Mouse (Mus musculus) midbrain, embryonic 15.5 days (tissue): ENCODE measurements around the gene Rbbp5. TPM values are rescaled to one million over a fixed set of nuclear protein-coding genes. Genes with fewer than 3 reads are reported as not detected.
"Not testable (repeated sequence)": the region's sequence is repeated elsewhere in the genome, so short reads cannot be mapped to it uniquely, and the experiment has no call there.

Experiments used
- ATAC-seq: fragments of 200-750 bp; cut with Nextera tagmentation; replicated peaks from 2 replicates; pipeline ENCODE4 v1.8.0; 2017; ENCODE audit warnings: moderate TSS enrichment
- H3K27ac ChIP-seq: fragments of 300-500 bp; sonication (generic); 2 replicates; pipeline ENCODE4 v1.5.1; 2015; ENCODE audit warnings: mild to moderate bottlenecking, inconsistent platforms
- H3K27me3 ChIP-seq: fragments of 300-500 bp; sonication (generic); replicated peaks from 2 replicates; pipeline ENCODE4 v1.6.1; 2015; ENCODE audit warnings: inconsistent platforms
- H3K36me3 ChIP-seq: fragments of 300-500 bp; sonication (generic); replicated peaks from 2 replicates; pipeline ENCODE4 v1.6.1; 2015; ENCODE audit warnings: inconsistent platforms
- H3K4me1 ChIP-seq: fragments of 300-500 bp; sonication (generic); 2 replicates; pipeline ENCODE4 v1.6.1; 2015; ENCODE audit warnings: inconsistent platforms
- H3K4me2 ChIP-seq: fragments of 300-500 bp; sonication (generic); 2 replicates; pipeline ENCODE4 v1.6.1; 2015; ENCODE audit warnings: inconsistent platforms, mild to moderate bottlenecking, moderate library complexity
- H3K4me3 ChIP-seq: fragments of 300-500 bp; sonication (generic); 2 replicates; pipeline ENCODE4 v1.5.1; 2015; ENCODE audit warnings: mild to moderate bottlenecking, inconsistent platforms
- H3K9ac ChIP-seq: fragments of 300-500 bp; sonication (generic); 2 replicates; pipeline ENCODE4 v1.6.1; 2015; ENCODE audit warnings: mild to moderate bottlenecking, inconsistent platforms
- H3K9me3 ChIP-seq: fragments of 300-500 bp; sonication (generic); 2 replicates; pipeline ENCODE4 v1.6.1; 2016; ENCODE audit warnings: inconsistent platforms
- WGBS: fragments of 180-500 bp; shearing (Covaris S2); methylation state at CpG from one replicate; pipeline ENCODE4 v1.1.7; 2015; ENCODE audit warnings: mixed read lengths; 5-methylcytosine and 5-hydroxymethylcytosine counted together
- polyA plus RNA-seq: library from polyadenylated mRNA; unstranded; fragments of >200 nt; fragmentation: Nextera tagmentation; extraction: Ambion mirVana; gene quantifications from 2 replicates; pipeline ENCODE4 v1.2.1, GENCODE M21; 2015

Rbbp5 gene
- polyA plus RNA-seq, 1 experiment from 2014 or later = 50.3 TPM

DNA sequence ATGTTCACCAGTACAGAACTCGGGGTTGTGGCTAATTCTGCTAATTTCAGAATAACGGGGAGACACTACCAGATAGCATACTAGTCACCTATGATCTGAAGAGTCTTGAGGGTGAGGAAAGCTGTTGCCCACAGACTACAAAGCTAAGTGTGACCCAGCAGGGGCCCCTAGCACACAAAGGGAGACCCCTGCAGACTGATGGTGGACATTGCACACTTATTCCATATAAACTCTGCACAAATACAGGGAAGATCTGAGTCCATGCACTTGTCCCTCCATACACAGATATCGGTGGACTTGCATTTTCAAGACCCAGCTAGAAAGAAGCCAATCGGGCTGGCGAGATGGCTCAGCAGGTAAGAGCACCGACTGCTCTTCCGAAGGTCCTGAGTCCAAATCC is 7.6 kb upstream of the Rbbp5 start:
- Histone ChIP-seq H3K9ac (no peak overlapping the region), H3K27me3 (no peaks in the 10 kb centered on the region), H3K4me3 (no peak overlapping the region), H3K4me1 (no peaks in the 10 kb centered on the region), H3K36me3 (0 out of 2 replicates have a peak, but pooled peaks cover 2% of the 10 kb centered on the region), H3K27ac (no peak overlapping the region), H3K9me3 (no peaks in the 10 kb centered on the region), H3K4me2 (no peak overlapping the region)
- 93% methylated on average over 7 of the region's 7 CpGs for WGBS
- ATAC-seq = no peak

DNA sequence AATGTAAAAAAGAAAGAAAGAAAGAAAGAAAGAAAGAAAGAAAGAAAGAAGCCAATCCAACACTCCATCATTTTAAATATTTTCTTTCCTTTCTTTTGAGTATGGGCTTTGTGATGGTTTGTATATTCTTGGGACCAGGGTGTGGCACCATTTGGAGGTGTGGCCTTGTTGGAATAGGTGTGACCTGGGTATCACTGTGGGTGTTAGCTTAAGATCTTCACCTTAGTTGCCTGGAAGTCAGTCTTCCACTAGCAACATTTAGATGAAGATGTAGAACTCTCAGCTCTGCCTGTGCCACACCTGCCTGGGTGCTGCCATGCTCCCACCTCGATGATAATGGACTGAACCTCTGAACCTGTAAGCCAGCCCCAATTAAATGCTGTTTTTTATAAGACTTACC is 7.1 kb upstream of the Rbbp5 start:
- not testable (repeated sequence) for H3K9ac ChIP-seq, H3K36me3 ChIP-seq, H3K27me3 ChIP-seq, H3K4me2 ChIP-seq, ATAC-seq, H3K27ac ChIP-seq, H3K9me3 ChIP-seq, H3K4me1 ChIP-seq, H3K4me3 ChIP-seq
- WGBS = 100% methylated on average over 1 of the region's 1 CpGs

DNA sequence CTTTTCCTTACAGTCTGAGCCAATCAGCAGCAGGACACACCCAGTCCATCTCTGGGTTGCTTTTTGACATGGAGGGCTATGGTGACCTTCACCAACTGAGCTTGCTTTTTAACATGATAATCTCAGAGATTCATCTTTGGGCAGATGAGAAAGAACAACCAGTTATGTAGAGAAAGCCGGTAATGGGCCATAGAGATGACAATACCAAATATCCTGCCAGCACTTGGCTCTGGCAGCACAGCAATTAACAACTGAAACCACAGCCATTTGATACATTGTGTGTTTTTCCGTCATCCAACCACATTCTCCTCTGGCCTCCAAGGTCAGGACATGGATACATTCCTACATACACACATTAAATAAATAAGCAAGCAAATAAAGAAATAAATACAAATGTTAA is 6.1 kb upstream of the Rbbp5 start:
- ATAC-seq = no peak
- WGBS = 92% methylated on average over 2 of the region's 2 CpGs
- no peak overlapping the region for H3K4me3 ChIP-seq
- H3K36me3 ChIP-seq = no peaks in the 10 kb centered on the region
- H3K4me2 ChIP-seq = no peak overlapping the region
- H3K9me3 ChIP-seq = no peaks in the 10 kb centered on the region
- H3K4me1 ChIP-seq = peaks cover 7% of the 10 kb centered on the region
- H3K9ac ChIP-seq = no peak overlapping the region
- no peaks in the 10 kb centered on the region for H3K27me3 ChIP-seq
- H3K27ac ChIP-seq = no peak overlapping the region

DNA sequence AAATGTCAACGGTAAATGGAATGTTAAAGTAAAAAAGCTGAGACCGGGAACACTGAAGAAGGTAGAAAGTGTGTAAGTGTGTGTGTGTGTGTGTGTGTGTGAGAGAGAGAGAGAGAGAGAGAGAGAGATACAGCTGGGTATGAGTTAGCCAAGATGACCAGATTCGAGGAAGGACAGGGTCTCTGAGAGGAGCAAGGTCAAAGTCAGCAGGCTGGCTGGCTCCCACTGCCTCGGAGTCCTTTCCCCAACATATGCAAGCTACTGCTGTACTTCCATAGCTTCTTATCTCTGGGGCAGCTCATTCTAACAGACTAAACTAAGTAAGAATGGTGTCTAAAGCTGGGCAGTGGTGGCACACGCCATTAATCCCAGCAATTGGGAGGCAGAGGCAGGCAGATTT is 5.7 kb upstream of the Rbbp5 start:
- no peaks in the 10 kb centered on the region for H3K36me3 ChIP-seq
- H3K27ac ChIP-seq = no peak overlapping the region
- H3K4me3 ChIP-seq = no peak overlapping the region
- H3K9ac ChIP-seq = no peak overlapping the region
- no peak for ATAC-seq
- H3K27me3 ChIP-seq = no peaks in the 10 kb centered on the region
- no peaks in the 10 kb centered on the region for H3K9me3 ChIP-seq
- WGBS = 91% methylated on average over 5 of the region's 5 CpGs
- peaks cover 12% of the 10 kb centered on the region for H3K4me1 ChIP-seq
- H3K4me2 ChIP-seq = no peak overlapping the region

DNA sequence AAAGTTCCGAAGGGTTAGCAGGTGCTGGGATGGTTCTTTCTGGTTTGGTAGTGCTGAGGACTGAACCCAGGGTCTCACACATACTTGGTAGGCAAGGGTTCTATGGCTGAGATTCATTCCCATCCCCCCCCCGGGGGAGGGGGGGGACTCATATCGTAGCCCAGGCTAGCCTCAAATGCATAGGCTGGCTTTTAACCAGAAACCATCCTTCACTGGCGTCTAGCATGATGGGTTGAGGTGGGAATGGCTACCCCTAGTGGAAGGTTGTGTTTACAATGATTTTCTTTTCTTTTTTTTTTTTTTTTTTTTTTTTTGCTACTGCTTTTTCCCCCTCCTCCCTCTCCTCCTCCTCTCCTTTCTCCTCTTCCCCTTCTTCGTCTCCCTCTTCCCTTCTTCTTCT is 4.6 kb upstream of the Rbbp5 start:
- Histone ChIP-seq H3K36me3 (no peaks in the 10 kb centered on the region), H3K27ac (no peak overlapping the region), H3K27me3 (no peaks in the 10 kb centered on the region), H3K4me1 (peaks cover 13% of the 10 kb centered on the region), H3K4me2 (no peak overlapping the region), H3K4me3 (no peak overlapping the region), H3K9me3 (no peaks in the 10 kb centered on the region), H3K9ac (no peak overlapping the region)
- ATAC-seq = no peak
- 58% methylated on average over 5 of the region's 5 CpGs for WGBS

DNA sequence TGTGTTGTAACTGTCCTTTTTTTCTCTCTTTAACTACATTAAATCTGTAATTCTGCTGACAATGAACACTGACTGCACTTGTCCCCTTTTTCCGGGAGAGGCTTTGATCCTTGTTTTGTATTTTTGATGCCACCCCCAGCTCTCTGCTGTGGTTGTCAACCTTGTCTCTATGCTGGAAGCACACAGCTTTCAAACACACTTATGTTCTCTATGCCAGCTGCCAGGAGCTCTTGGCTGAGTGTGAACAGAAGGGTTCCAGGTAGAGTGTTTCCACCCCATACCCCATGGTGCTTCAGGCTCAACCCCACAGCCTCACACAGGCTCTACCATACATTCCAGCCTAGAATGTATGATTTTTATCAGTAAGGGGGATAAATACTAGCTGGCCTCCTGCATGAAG is 2.7 kb upstream of the Rbbp5 start:
- no peak for ATAC-seq
- no peak overlapping the region for H3K4me3 ChIP-seq
- WGBS = 73% methylated on average over 1 of the region's 1 CpGs
- H3K4me1 ChIP-seq = peaks cover 30% of the 10 kb centered on the region
- H3K4me2 ChIP-seq = no peak overlapping the region
- no peak overlapping the region for H3K27ac ChIP-seq
- no peaks in the 10 kb centered on the region for H3K9me3 ChIP-seq
- no peaks in the 10 kb centered on the region for H3K27me3 ChIP-seq
- no peak overlapping the region for H3K9ac ChIP-seq
- no peaks in the 10 kb centered on the region for H3K36me3 ChIP-seq

DNA sequence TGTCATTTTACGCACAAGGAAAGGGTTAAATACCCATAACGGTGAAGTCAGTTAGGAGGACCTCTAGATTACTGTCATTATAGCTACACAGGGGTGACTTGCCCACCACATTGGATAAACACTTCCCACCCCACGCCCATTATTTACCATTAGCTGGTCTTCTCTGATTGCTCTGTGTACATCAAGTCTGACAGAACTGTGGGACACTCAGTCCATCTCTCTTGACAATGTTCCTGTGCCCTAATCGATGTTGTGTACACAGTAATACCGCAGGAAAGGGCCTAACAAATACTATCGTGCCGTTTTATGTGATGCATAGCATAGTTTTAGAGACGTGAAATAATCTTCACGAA is 614 bp upstream of the Rbbp5 start:
- Histone ChIP-seq H3K27ac (peak overlapping the region; percentile 70), H3K9me3 (no peaks in the 10 kb centered on the region), H3K4me3 (peak overlapping the region; percentile 73), H3K9ac (peak overlapping the region; percentile 77), H3K4me1 (peaks cover 35% of the 10 kb centered on the region), H3K27me3 (no peaks in the 10 kb centered on the region), H3K4me2 (peak overlapping the region; percentile 64), H3K36me3 (no peaks in the 10 kb centered on the region)
- 5% methylated on average over 9 of the region's 9 CpGs for WGBS
- ATAC-seq = peak; percentile 73

DNA sequence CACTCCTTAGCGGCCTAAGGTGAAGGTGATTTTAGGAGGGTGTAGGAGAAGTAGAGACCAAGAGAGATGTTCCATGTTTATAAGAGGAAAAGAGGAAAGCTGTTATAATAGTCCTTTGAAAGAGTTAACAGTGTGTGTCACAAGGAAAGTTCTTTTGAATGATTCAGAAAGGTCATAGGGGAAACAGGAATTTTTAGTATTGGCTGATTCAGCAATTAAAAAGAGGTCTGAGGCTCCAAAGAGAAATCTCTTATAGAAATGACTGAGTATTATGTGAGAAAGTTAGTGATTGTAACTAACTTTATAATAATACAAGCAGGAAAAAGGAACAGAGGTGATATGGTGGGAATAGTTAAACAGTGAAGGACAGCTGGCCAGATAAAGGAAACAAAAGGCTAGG is 2.3 kb downstream of the Rbbp5 start:
- Histone ChIP-seq H3K27ac (no peak overlapping the region), H3K27me3 (no peaks in the 10 kb centered on the region), H3K4me1 (peaks cover 35% of the 10 kb centered on the region), H3K4me3 (no peak overlapping the region), H3K9ac (no peak overlapping the region), H3K4me2 (no peak overlapping the region), H3K36me3 (no peaks in the 10 kb centered on the region), H3K9me3 (no peaks in the 10 kb centered on the region)
- no peak for ATAC-seq
- 85% methylated on average over 1 of the region's 1 CpGs for WGBS

DNA sequence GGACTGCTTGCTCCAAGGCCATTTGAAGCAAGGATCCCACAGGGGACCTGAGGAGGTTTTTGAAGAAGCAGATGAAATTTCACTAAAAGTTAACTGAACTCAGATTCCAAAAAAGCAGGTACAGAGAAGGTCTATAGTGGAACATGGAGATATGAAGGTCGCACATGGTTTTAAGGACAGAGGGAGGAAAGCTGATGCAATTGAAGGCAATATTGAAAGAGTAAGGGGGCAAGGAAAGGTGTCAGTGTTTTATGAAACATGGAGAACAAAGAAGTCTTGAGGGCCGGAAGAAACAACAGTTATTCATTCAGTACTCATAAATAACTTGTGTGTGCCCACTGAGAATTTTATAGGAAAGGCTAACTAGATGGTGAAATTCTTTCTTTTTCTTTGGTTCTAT is 4.5 kb downstream of the Rbbp5 start:
- ATAC-seq = no peak
- Histone ChIP-seq H3K4me1 (peaks cover 22% of the 10 kb centered on the region), H3K4me2 (no peak overlapping the region), H3K27ac (no peak overlapping the region), H3K9me3 (no peaks in the 10 kb centered on the region), H3K27me3 (no peaks in the 10 kb centered on the region), H3K36me3 (no peaks in the 10 kb centered on the region), H3K9ac (no peak overlapping the region), H3K4me3 (no peak overlapping the region)
- WGBS = 94% methylated on average over 2 of the region's 2 CpGs

DNA sequence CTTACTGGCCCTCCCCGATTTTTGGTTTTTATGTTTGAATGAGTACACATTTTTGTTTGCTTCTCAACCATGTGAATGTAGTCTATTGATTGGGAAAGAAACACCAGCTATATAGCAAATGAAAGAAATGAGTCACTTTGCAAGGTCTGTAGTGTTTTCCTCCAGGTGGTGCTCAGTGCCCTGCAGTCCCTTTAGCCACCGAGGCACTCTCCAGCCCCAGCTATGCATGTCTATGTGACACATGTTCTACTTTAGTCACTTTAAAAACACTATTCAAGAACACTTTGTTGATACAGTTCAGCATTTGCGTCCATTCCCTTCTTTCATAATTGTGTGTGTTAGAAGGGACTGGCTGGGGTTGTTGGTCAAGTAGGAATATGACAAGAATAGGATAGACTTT is 6.1 kb downstream of the Rbbp5 start:
- Histone ChIP-seq H3K4me1 (peaks cover 17% of the 10 kb centered on the region), H3K9me3 (no peaks in the 10 kb centered on the region), H3K9ac (no peak overlapping the region), H3K4me2 (no peak overlapping the region), H3K27ac (no peak overlapping the region), H3K4me3 (no peak overlapping the region), H3K36me3 (peaks cover 4% of the 10 kb centered on the region; the same call in 1 of the 2 replicates), H3K27me3 (no peaks in the 10 kb centered on the region)
- no peak for ATAC-seq
- 90% methylated on average over 3 of the region's 3 CpGs for WGBS

DNA sequence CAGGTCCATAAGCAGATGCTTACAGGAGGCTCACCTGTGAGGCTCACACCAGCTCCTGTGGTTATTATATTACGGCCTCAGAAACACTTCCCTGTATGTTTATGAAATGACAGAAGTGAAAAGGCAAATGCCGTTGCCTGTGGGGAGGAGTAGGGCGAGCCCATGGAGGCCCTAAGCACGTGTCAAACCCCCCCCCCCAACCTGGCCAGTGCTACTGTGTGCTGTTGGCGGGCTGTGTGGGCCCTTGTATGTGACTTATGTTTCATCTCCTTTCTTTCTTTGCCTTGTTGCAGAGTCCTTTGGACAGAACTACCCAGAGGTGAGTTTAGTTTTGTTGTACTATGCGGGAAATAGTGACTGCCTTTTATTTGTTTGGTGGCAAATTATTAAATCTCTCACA is 6.6 kb downstream of the Rbbp5 start:
- 94% methylated on average over 6 of the region's 6 CpGs for WGBS
- ATAC-seq = no peak
- peaks cover 11% of the 10 kb centered on the region for H3K4me1 ChIP-seq
- no peak overlapping the region for H3K4me2 ChIP-seq
- no peak overlapping the region for H3K4me3 ChIP-seq
- H3K27me3 ChIP-seq = no peaks in the 10 kb centered on the region
- no peak overlapping the region for H3K27ac ChIP-seq
- no peaks in the 10 kb centered on the region for H3K9me3 ChIP-seq
- no peak overlapping the region for H3K9ac ChIP-seq
- peaks cover 6% of the 10 kb centered on the region; the same call in 1 of the 2 replicates for H3K36me3 ChIP-seq

DNA sequence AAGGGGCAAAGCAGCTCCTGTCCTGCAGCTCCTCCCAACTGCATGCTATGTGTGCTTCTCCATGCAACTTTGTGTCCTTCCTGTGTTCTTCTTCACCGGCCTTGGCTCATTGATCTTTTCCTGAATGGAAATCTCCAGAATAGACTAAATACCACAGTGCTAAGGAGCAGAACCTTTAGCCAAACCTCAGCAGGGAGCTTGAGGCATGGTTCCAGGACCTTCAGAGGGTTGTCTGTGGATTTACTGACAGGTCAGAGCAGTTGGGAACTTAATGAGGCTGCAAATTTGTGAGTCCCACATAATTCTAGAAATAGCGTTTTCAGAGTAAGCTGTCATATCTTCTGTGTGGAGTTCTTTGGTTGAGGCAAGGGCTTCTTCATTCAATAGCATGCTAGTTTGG is 23.4 kb downstream of the Rbbp5 start:
- peaks cover 49% of the 10 kb centered on the region for H3K36me3 ChIP-seq

DNA sequence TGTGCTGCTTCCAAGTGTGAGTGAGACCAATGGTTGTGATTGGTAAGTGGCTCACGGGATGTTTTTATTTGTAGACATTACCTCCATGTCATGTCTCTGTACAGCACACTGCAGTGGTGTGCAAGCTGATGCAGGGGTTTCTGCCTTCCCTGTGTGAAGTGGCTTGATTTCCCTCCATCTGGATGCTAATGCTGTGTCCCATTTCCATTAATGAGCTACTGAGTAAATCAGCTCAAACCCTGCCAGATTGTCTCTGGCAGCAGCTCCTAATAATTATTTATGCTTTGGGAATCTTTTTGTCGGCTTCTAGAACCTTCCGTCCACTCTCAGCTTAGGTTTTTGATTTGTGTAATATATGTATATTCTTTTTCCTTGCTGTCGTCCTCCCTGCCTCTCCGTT is 28.0 kb downstream of the Rbbp5 start:
- Histone ChIP-seq H3K9ac (no peak overlapping the region), H3K4me2 (no peak overlapping the region), H3K36me3 (peaks cover 24% of the 10 kb centered on the region; the same call in 1 of the 2 replicates), H3K9me3 (no peaks in the 10 kb centered on the region), H3K27ac (no peak overlapping the region), H3K4me1 (no peaks in the 10 kb centered on the region), H3K4me3 (no peak overlapping the region), H3K27me3 (no peaks in the 10 kb centered on the region)
- no peak for ATAC-seq
- WGBS = 66% methylated on average over 5 of the region's 5 CpGs

More for the DNA sequence above, 23.4 kb downstream of the Rbbp5 start:
- Histone ChIP-seq H3K27me3 (no peaks in the 10 kb centered on the region), H3K4me3 (no peak overlapping the region), H3K9me3 (no peaks in the 10 kb centered on the region), H3K27ac (no peak overlapping the region), H3K4me2 (no peak overlapping the region), H3K4me1 (no peaks in the 10 kb centered on the region), H3K9ac (no peak overlapping the region)
- no peak for ATAC-seq
- WGBS = 85% methylated on average over 2 of the region's 2 CpGs

DNA sequence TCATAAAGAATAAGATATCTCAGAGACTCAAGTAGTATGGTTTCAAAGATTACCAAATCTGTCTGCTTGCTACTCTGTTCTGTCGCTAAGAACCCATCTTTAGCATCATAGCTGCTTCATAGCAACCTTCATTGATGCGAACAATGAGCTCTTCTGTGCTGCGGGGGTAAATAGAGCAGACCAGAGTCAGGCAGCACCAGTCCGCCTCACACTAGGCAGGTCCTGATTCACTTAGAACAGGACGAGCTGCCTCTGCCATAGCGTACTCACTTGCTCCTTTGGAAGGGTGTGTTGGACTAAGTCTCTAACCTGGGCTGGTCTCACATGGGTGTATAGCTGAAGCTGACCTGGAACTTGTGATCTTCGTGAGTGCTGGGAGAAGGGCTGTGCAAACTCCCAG is 28.9 kb downstream of the Rbbp5 start, which contains the start of gene Tmem81:
TSS of gene Tmem81 (plus strand) at position 173 of the 400 bp plus-strand sequence.
- ATAC-seq = no peak
- Histone ChIP-seq H3K4me2 (no peak within 1 kb of the TSS), H3K36me3 (peaks cover 21% of the 10 kb centered on the region; the same call in 1 of the 2 replicates), H3K27ac (no peak within 1 kb of the TSS), H3K9ac (no peak within 1 kb of the TSS), H3K27me3 (no peaks in the 10 kb centered on the region), H3K4me3 (no peak within 1 kb of the TSS), H3K9me3 (no peaks in the 10 kb centered on the region), H3K4me1 (no peaks in the 10 kb centered on the region)
- WGBS = 81% methylated on average over 7 of the region's 7 CpGs
